Mouse (Mus musculus) small intestine, adult 2 months (tissue): ENCODE data around the gene Prcd.

ENCODE experiments used
- CTCF ChIP-seq: fragments of 200-500 bp; IDR thresholded peaks from 2 replicates; pipeline ENCODE4 v1.5.1; 2012; ENCODE audit warnings: low read depth, mild to moderate bottlenecking, control low read depth, inconsistent platforms, low read length, moderate library complexity, mixed read lengths; ENCODE audit not compliant: insufficient replicate concordance, insufficient read length; ENCODE audit errors: extremely low read depth
- POLR2A ChIP-seq: fragments of 200-500 bp; IDR thresholded peaks from 2 replicates; pipeline ENCODE4 v1.6.1; 2012; ENCODE audit warnings: low read depth, mild to moderate bottlenecking, control low read depth, inconsistent platforms, low read length, moderate library complexity

DNA sequence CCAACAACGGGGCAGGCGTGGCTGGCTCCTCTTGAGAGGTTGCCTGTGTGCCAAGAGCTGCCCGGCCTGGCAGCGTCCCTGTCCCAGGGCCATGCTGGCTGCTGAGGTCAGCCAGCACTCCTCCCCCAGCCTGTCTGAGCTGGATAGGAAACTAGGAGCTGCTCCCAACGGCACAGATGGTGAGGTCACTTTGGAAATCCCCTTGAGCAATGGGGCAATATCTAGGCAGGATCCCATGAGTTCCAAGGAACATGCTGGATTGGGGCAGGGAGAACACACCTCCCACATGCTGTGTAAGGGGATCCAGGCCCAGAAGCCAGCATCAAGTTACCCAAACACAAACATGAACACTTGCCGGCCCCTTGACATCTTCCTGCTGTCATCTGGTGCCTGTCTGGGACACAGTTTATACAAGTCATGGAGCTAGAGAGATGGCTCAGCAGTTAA, 32.1 kb upstream of the Prcd start:
- no peak for TF ChIP-seq CTCF
- TF ChIP-seq POLR2A, result no peak
